Mouse (Mus musculus) ES-E14 (cell line): Measurements from ENCODE around the gene Prrc2a. TPM values are rescaled to one million over a fixed set of nuclear protein-coding genes. Genes with fewer than 3 reads are reported as not detected.

ENCODE experiments used
- DNase-seq: peaks from one replicate; pipeline ENCODE4 v3.0.0-alpha.2; 2013; ENCODE audit warnings: low read depth, low spot score
- H3K27ac ChIP-seq: 2 replicates; pipeline ENCODE4 v1.5.1; 2012; ENCODE audit warnings: low read depth, mild to moderate bottlenecking, low read length, moderate library complexity, mixed read lengths; ENCODE audit not compliant: poor library complexity, insufficient read depth, severe bottlenecking
- H3K36me3 ChIP-seq: 2 replicates; pipeline ENCODE4 v1.6.1; 2012; ENCODE audit warnings: mild to moderate bottlenecking, low read length, moderate library complexity, mixed read lengths; ENCODE audit not compliant: control insufficient read depth, poor library complexity, insufficient read depth, severe bottlenecking
- H3K4me1 ChIP-seq, 2 experiments: fragments of 150-350 bp in 1 of 2; sonication (generic) in 1 of 2; 2 replicates each; pipeline ENCODE4 v1.6.1; 2012; ENCODE audit warnings: low read length in 2 of 2, mild to moderate bottlenecking in 1 of 2, mixed read lengths in 1 of 2; ENCODE audit not compliant: control insufficient read depth in 2 of 2, insufficient read depth in 2 of 2, poor library complexity in 1 of 2
- H3K4me3 ChIP-seq, 2 experiments: fragments of 150-350 bp in 1 of 2; sonication (generic) in 1 of 2; 2 replicates each; pipeline ENCODE4 v1.5.1; 2012; ENCODE audit warnings: low read length in 2 of 2, low read depth in 1 of 2, mild to moderate bottlenecking in 1 of 2, mixed read lengths in 1 of 2; ENCODE audit not compliant: insufficient read depth in 1 of 2, poor library complexity in 1 of 2, severe bottlenecking in 1 of 2
- H3K9ac ChIP-seq: 2 replicates; pipeline ENCODE4 v1.6.1; 2012; ENCODE audit warnings: low read depth, mild to moderate bottlenecking, low read length, mixed read lengths; ENCODE audit not compliant: poor library complexity, insufficient read depth, severe bottlenecking
- H3K9me3 ChIP-seq: fragments of 150-350 bp; sonication (generic); 2 replicates; pipeline ENCODE4 v1.6.1; 2012; ENCODE audit warnings: low read depth, mild to moderate bottlenecking, low read length; ENCODE audit not compliant: control insufficient read depth, insufficient read depth
- CHD2 ChIP-seq: IDR thresholded peaks from 2 replicates; pipeline ENCODE4 v1.6.1; 2014; ENCODE audit warnings: mild to moderate bottlenecking, low read depth, low read length, inconsistent platforms
- HCFC1 ChIP-seq: IDR thresholded peaks from 2 replicates; pipeline ENCODE4 v1.6.1; 2012; ENCODE audit warnings: low read length, inconsistent platforms, borderline replicate concordance; ENCODE audit not compliant: insufficient read depth
- MAFK ChIP-seq: IDR thresholded peaks from 2 replicates; pipeline ENCODE4 v1.6.1; 2014; ENCODE audit warnings: mild to moderate bottlenecking, low read depth, low read length, inconsistent platforms; ENCODE audit not compliant: insufficient read depth
- ZC3H11A ChIP-seq: IDR thresholded peaks from 2 replicates; pipeline ENCODE4 v1.6.1; 2012; ENCODE audit warnings: low read depth, mild to moderate bottlenecking, inconsistent platforms, low read length, borderline replicate concordance
- ZNF384 ChIP-seq: IDR thresholded peaks from 2 replicates; pipeline ENCODE4 v1.6.1; 2012; ENCODE audit warnings: low read depth, low read length, inconsistent platforms
- in situ Hi-C, 2 experiments: fragments of 600-800 bp; cut with MboI; formaldehyde crosslinking; loops; one replicate each; pipeline ENCODE4 v1.15.1; 2025; ENCODE audit warnings: low sequenced_read_pairs in 2 of 2, inconsistent platforms in 1 of 2; ENCODE audit not compliant: unreplicated experiment in 2 of 2
- total RNA-seq: library from RNA; depleted of rRNA; stranded (reverse); fragments of 300-350 nt; gene quantifications from 2 replicates; pipeline ENCODE4 v1.2.3, GENCODE M21; 2012

Prrc2a gene
- total RNA-seq, 1 experiment, result 161 TPM

DNA sequence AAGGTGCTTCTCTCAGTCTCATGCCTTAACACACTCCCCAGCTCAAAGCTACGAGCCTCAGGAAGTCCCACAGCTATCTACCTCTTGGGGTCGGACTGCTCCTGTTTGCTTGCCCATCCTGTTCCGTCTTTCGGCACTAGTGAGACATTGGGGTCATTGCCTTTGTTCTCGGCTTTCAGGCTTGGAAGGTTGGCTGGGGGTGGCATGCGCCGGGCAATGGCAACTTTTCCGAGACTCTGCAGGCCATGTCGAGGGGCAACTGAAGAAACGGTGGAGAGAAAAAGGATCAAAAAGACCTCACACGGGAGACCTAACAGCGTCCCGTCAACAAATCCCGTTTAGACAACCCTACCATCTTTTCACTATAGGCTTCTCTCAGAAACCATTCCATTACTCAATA, 2.6 kb downstream of the Prrc2a start:
- Histone ChIP-seq H3K27ac (no peak overlapping the region), H3K36me3 (peaks cover 57% of the 10 kb centered on the region), H3K4me3 (peak overlapping the region; percentile 98 to 99; a peak in 2 of 4 replicates), H3K9ac (peak overlapping the region; percentile 53; the same call in 1 of the 2 replicates), H3K4me1 (peaks cover 0 to 10% of the 10 kb centered on the region in 2 experiments; a peak in 1 of 4 replicates), H3K9me3 (no peaks in the 10 kb centered on the region)
- no peak for TF ChIP-seq MAFK
- TF ChIP-seq CHD2, result no peak
- no peak for TF ChIP-seq ZNF384
- TF ChIP-seq HCFC1, result no peak
- TF ChIP-seq ZC3H11A, result no peak
- in situ Hi-C loops, result no loop called here
- no peak for DNase-seq

GRCm38 (mm10) chr17:35161421-35161820, 3.3 kb downstream of the Prrc2a start:
- H3K27ac ChIP-seq, result no peak overlapping the region
- peak overlapping the region in 1 of 2 experiments; percentile 98; a peak in 1 of 4 replicates for H3K4me3 ChIP-seq
- TF ChIP-seq ZC3H11A, result no peak
- no peak for TF ChIP-seq ZNF384
- no peak for TF ChIP-seq HCFC1
- TF ChIP-seq MAFK, result no peak
- TF ChIP-seq CHD2, result no peak
- no peak for DNase-seq
- in situ Hi-C loops, result no loop called here
- H3K36me3 ChIP-seq, result peaks cover 64% of the 10 kb centered on the region
- peaks cover 0 to 9% of the 10 kb centered on the region in 2 experiments; a peak in 1 of 4 replicates for H3K4me1 ChIP-seq
- H3K9me3 ChIP-seq, result no peaks in the 10 kb centered on the region
- H3K9ac ChIP-seq, result peak overlapping the region; percentile 25; the same call in 1 of the 2 replicates

DNA sequence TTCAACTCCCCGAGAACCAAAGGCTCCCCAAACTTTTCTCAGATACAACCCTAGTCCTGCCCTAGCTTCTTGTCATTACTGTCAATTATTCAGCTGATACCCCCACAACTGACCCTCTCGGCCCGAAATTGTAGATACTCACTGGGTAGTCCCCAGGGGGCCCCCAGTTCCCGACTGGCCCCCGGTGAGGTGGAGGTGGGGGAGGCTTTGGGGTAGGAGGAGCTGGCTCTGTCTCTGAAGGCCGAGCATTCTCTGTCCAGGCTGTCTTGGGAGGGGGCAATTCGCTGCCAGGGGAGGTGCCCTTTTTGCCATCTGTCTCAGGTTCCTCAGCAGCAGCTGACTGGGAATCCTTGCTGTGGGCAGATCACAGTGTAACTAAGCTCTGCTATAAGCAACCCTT, 5.1 kb downstream of the Prrc2a start:
- in situ Hi-C loops, result no loop called here
- H3K4me3 ChIP-seq, result no peak overlapping the region
- H3K9me3 ChIP-seq, result no peaks in the 10 kb centered on the region
- peaks cover 82% of the 10 kb centered on the region for H3K36me3 ChIP-seq
- no peak overlapping the region for H3K9ac ChIP-seq
- no peak overlapping the region for H3K27ac ChIP-seq
- DNase-seq, result no peak
- TF ChIP-seq ZC3H11A (no peak), ZNF384 (no peak), HCFC1 (no peak), MAFK (no peak), CHD2 (no peak)
- H3K4me1 ChIP-seq, result peaks cover 0 to 11% of the 10 kb centered on the region in 2 experiments; a peak in 1 of 4 replicates

DNA sequence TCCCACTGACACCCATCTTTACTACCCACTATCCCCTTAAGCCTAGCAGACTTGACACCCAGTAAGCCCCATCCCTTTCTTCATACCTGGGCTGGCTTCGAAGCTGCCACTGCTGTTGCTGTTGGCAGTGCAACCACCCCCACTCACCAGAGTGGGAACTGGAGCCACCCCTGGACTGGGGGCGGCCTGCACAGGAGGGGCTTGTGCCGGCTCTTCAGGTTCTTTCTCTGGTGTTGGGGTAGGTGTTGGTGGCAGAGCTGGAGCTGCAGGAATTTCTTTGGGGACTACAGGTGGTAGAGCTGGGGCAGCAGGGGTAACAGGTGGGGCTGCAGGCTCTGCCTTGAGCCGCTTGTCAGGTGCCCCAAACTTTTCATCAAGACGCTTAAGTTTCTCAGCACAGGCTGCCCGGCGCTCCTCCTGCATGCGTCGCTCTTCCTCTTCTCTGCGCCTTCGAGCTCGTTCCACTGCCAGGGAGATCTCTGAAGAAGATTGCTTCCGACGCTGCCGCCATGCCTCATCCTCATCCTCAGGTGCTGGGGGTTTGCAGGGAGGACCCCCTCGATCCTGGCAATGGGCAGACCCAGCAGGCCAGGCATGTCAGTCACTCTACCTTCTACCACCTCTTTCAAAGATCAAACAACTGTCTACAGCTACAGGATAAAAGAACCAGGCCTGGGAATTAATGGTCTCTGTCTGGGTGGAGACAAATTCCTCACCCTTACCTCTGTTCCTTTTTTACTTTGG, 5.7 kb downstream of the Prrc2a start:
- Histone ChIP-seq H3K4me3 (no peak overlapping the region), H3K36me3 (peaks cover 88% of the 10 kb centered on the region), H3K4me1 (peaks cover 0 to 11% of the 10 kb centered on the region in 2 experiments; a peak in 1 of 4 replicates), H3K9me3 (no peaks in the 10 kb centered on the region), H3K9ac (no peak overlapping the region), H3K27ac (no peak overlapping the region)
- DNase-seq, result no peak
- TF ChIP-seq MAFK (no peak), ZNF384 (no peak), CHD2 (no peak), ZC3H11A (no peak), HCFC1 (no peak)
- in situ Hi-C loops, result no loop called here
